Comparison of ENCODE assay signal across 9 mouse cellular contexts in genomic region chr10:119610279-119610895, GRCm38 (mm10).
A peak's percentile ranks its signal among the peaks of the same experiment; 100 is the strongest.
DNase-seq lines count a peak whose midpoint lies in the region; ATAC-seq and TF ChIP-seq lines count a peak whose summit lies in the region.
"Had no signal": no experiment of that assay in that cellular context is flagged by ENCODE, and none has a peak within 500 bp of the region (broad histone marks: within the 10 kb centered on the region; RNA-seq: fewer than 3 reads in every experiment).

No protein-coding gene starts in this region.

- POLR2A ChIA-PET in Patski (lab: Charles Lee), result no interaction called here

- no peaks in the 10 kb centered on the region for H3K27me3 ChIP-seq in Patski
- H3K27me3 ChIP-seq: embryonic facial prominence, embryonic 15.5 days had no signal

- no peak for DNase-seq in left cerebral cortex, adult 2 months (ENCODE audit: extremely low spot score in 1 of 2, low spot score in 2 of 2)
- DNase-seq in left cerebral cortex, postnatal 10 days (ENCODE audit: extremely low spot score in 1 of 2, low spot score in 2 of 2), result no peak
- no peak for DNase-seq in Patski (ENCODE audit: low read depth, low spot score)
- peak; percentile 36 for DNase-seq in embryo, embryonic 10.5 days (ENCODE audit: low spot score)
- DNase-seq in kidney, postnatal 4 days, result peak; percentile 67 to 68
- peak; percentile 50 for DNase-seq in retina, postnatal 1 day
- DNase-seq in right cerebral cortex, postnatal 10 days (ENCODE audit: low spot score in 2 of 2), result no peak
- DNase-seq in left cerebral cortex, adult 9 months (ENCODE audit: low spot score in 2 of 2), result no peak

- H3K27ac ChIP-seq in left cerebral cortex, adult 2 months, result no peak overlapping the region
- H3K27ac ChIP-seq: embryonic facial prominence, embryonic 15.5 days had no signal

- in situ Hi-C loops in Patski (cut with MboI; ENCODE audit: low pct_unique_long_range_greater_than_20kb), result no loop called here

- CTCF ChIA-PET in Patski (lab: Charles Lee), result interaction anchor here (0.6 to 2.4 kb wide), 13 partner anchors 9 to 153 kb away, joined by 3 to 7 read pairs (median 3); no protein-coding TSS in a partner anchor

- peak; percentile 47 for TF ChIP-seq CTCF in left cerebral cortex, adult 2 months (IDR thresholded peaks at IDR 0.05)
- peak; percentile 70 for TF ChIP-seq CTCF in Patski (IDR thresholded peaks at IDR 0.05)

- intact Hi-C loops in left cerebral cortex, adult 2 months (cut with DNase I), result loop anchor here (5.0 kb wide), 1 partner anchor 153 kb away; no protein-coding TSS in a partner anchor
- intact Hi-C loops in left cerebral cortex, postnatal 10 days (cut with DNase I), result loop anchor here (10.0 kb wide), 1 partner anchor 316 kb away; no protein-coding TSS in a partner anchor

- H3K4me3 ChIP-seq in left cerebral cortex, adult 2 months, result no peak overlapping the region
- H3K4me3 ChIP-seq: embryonic facial prominence, embryonic 15.5 days had no signal

- ATAC-seq in Patski, result no peak

Comparison
In these comparisons a context has a peak if more than half of its experiments do, and no peak if none do; other contexts are left out.
1. DNase-seq: peak in embryo, embryonic 10.5 days (single experiment), kidney, postnatal 4 days (2 of 2) and retina, postnatal 1 day (single experiment); none in left cerebral cortex, adult 2 months (0 of 2), left cerebral cortex, postnatal 10 days (0 of 2), Patski (single experiment), right cerebral cortex, postnatal 10 days (0 of 2) and left cerebral cortex, adult 9 months (0 of 2).